Mouse (Mus musculus) naive thymus-derived CD4-positive, alpha-beta T cell, adult 2 months (primary cell): Measurements from ENCODE around the gene Fam160a2.

Experiments
- DNase-seq: peaks from one replicate; pipeline ENCODE4 v3.0.0-alpha.2; 2011; ENCODE audit warnings: low read depth

Gene Fam160a2

DNA sequence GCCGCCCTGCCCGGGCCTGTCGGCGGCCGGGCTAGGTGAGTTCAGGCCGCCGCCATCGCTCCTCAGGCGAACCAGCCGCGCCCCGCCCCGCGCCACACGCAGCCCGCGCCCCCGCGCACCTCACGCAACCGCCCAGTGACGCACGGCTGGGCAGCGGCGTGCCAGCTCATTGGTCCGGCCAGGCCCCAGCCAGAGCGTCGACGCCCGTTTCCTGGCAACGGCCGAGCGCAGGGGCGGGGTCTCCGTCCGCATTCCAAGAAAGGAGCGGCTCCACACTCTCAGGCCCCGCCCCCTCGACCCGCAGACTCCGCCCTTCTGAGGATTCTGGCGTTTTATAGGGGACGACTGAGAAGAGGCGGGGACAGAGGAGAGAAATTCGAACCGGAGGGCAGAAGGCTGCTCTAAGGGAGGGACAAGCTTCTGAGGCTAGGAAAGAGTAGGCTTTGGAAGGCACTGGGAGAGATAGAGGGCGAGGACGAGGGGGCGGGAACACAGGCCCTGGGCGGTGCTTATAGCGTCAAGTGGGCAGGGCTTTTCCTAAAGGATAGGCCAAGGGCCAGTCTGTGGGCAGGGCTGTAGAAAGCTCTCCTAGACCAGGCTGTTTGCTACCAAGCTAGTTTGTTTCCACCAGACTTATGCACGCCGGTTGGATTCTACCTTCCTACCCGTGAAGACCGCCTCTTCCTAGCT lies at the start of gene Fam160a2:
Gene Fam160a2, minus strand, starts transcription at position 120 of the 690 bp plus-strand sequence.
- DNase-seq = peak; percentile 98

DNA sequence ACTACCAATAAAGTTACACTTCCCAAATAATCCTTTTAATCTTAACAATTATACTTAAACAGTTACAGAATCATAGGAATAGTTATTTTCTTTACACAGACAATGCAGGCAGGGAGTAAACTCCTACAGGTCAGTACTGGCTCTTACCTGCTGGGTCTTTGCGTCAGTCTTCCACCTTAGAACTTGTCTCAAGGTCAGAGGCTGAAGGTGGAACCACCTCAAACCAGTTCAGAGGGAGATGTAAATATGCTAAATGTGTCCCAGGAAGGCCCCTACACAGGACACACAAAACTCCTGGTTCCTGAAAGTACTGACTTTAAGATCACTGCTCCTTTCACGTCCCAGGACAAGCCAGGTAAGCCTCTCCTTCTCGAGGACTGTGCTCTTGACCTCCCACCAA lies 45.2 kb upstream of the Fam160a2 start:
- no peak for DNase-seq

DNA sequence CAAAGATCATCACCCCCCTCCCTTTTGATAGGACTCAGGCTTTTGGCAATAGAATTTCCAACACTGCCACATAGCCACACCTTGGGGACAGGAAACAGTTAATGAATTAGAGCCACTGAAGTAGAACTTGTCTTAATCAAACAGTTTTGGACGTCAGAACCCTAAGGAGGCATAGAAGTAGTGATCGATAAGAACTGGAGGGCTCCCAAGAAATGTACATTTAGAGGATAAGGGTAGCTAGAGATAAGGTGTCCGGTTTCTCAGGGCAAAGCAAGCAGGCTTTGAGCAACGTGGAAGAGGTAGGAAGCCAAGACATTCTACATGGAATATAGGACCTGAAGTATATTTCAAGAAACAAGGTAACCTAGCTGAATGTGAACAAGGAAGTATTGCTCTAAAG lies 41.6 kb upstream of the Fam160a2 start:
- DNase-seq = no peak

DNA sequence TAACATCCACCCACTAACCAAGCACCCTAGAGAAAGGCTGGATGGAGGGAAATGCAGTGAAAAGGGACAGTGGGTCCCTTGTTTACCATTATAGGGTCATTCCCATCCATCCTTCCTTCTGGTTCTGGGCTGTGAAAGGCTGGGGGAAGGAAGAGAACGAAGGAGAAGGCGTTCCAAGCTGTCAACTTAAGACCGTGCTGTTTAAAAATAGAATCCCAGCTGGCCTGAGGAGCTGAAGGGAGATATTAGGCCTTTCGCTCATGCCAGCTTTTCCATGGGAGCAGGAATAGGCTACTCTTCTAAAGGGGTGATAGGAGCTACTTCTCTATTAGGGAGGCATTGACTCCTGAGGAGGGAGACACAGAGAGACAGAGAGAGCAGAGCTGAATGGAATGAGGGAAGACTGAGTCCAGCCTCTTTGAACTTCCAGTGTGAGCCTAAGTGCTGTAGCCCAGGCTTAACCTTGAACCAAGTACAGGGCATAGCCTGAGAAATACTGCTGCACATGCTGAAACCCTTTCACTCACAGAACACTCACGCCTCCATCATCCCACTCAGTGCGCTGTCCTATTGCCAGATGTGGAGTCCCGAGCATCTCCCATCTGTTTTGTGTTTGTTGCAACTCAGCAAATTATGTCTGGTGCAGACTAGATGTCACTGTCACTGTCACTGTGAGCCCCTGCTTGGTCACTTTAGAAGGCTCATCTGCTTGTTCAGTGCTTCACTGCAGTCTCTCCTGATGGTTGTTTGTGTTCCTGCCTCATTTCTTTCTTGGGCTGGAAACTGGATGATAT lies 38.3 kb upstream of the Fam160a2 start:
- DNase-seq = no peak

DNA sequence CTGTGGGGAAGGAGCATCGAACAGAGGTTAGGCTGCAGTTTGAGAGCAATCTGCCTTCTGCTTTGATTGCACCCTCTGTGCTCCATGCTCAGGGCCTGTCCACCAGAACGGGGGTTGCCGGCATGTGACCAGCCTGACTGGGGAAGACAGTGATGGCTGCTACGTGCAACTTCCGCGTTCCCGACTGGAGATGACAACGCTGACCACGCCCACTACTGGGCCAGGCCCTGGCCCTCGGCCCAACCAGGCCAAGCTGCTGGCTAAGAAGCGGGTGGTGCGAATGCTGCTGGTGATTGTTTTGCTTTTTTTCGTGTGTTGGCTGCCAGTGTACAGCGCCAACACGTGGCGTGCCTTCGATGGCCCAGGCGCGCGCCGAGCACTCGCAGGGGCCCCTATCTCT lies 34.9 kb upstream of the Fam160a2 start:
- no peak for DNase-seq

DNA sequence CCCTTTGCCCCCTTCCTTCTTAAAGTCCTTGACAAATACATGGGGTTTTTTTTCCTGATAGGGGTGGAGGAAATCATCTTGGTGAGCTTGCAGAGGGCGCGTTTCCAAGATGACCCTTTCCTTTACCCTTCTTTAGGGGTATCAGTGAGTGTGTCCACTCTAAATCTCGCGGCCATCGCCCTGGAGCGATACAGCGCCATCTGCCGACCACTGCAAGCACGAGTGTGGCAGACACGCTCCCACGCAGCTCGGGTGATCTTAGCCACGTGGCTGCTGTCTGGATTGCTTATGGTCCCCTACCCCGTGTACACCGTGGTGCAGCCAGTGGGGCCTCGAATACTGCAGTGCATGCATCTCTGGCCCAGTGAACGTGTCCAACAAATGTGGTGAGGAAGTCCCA lies 34.0 kb upstream of the Fam160a2 start:
- DNase-seq = no peak

DNA sequence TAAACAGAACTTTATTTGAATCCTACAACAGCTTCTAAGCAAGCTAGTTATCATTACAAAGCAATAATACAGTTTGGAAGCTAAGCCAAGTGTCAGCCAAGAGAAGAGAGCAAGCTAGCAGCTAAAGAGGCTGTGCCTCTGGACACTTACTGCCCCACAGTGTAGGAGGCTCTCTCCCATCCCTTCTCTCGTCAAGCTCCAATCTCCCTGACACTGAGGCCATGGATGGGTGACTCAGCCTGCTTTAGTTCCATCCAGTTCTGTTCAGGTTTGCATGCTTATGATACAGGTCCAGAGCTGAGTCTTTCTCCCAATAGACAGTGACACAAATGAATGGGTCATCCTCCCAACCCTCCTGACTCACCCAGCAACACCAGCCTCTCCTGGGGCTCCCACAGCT lies 32.2 kb upstream of the Fam160a2 start:
- DNase-seq = no peak

DNA sequence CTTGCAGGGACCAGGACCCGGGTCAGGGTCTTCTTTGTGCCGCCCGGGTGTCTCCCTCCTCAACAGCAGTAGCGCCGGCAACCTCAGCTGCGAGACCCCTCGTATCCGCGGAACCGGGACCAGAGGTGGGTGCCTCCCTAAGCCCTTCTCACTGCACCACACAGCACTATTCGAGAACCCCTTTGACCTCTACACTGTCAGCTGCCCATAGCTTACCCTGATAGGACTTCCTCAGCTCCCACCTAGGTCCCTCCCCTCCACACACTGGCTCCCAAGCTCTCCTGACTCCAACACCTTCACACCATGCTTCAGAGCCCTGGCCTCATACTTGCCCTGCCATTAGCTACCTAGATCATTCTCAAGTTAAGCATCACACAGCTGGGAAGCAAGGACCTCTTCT lies 26.2 kb upstream of the Fam160a2 start:
- no peak for DNase-seq

DNA sequence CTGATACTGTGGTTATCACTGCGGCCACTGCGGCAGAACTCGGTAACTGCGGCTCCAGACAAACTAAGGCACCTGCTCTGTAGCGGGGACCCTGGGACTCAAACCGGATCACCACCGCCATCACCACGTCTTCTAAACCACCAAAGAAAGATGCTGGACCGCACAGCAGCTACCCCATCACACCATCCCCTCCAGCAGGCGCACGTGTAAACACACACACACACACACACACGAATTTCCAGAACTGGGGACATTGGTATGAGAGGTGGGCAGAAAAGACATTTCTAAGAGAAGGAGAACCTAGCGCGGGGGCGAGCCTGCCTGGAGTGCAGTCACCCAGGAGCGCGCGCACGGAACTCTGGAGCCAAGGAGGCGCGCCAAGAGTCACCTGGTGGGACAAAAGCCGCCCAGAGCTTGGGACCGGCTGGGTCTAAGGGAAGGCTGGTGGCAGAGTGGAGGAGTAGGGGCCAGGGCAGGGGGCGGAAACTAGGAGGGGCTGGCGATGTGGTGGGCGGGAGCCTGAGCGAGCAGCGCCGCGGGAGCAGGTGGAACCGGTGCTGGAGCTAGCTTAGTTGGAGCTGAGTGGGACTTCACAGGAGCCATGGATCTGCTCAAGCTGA lies 25.7 kb upstream of the Fam160a2 start, which contains the start of gene Cckbr:
Gene Cckbr, plus strand, starts transcription at position 308 of the 620 bp plus-strand sequence.
- DNase-seq = no peak

DNA sequence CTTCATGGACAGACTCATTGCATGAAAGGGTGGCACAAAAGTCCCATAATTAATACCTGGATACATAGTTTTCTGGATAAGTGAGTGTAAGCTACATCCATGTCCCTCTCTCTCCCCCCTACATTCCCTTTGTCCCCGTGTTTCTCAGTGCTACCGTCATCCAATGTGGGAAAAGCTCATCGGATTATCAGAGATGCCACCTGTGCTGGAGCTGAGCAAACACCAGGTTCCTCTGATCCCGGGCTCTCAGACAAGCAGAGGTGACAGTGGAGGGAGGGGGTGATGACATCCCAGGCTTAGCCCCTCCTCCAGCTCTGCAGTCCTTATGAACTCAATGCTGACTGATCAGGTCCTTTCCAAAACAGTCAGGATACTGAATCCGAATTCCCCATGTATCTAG lies 24.5 kb upstream of the Fam160a2 start:
- DNase-seq = no peak

DNA sequence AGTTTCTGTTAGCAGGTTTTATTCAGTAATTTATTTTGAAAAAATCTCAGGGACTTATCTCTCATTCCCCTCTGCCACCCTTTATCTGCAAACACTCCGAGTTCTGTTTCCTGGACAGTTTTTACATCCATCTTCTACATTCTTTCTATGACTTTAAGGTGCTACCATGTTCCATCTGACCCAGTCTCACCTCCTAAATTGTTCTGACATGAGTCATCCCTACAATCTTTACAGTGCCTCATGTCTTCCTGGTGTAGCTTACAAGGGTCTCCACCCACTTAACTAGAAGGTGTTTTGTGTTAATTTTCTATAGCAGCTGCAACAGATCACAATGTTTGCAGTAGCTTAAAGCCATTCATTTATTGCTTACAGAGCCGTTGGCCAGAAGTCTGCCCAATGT lies 21.0 kb upstream of the Fam160a2 start:
- DNase-seq = no peak

DNA sequence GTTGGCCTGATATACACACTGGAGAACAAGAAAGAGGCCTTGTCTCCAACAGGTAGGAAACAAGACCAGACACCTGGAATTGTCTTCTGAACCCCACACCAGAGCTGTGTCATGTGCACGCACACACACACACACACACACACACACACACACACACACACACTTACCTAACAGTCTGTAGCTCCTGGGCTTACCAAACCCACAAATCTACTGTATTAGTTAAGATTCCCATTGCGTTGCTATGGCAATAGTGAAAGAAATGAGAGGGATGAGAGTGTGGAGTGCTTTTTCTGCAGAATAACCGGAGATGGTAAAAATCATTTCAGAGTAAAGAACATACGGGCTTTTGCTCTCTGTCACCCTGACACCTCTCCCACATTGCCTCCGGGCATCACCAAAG lies 18.3 kb upstream of the Fam160a2 start:
- DNase-seq = no peak

DNA sequence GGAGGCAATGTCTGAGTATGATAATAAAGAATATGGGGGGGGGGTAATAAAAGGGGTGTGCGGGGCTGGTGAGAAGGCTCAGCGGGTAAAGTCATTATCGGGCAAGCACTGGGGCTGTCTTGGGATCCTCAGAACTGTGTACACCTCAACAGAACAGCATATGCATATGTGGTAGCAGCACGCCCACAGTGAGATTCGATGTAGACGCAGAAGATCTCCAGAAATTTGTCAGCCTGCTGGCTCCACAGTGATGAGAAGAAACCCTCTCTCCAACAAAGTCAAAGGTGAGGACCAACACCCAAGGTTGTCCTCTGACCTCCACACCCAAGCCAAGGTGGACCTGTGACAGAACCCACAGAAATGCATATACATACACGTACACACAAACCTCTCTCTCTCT lies 16.7 kb upstream of the Fam160a2 start:
- no peak for DNase-seq

DNA sequence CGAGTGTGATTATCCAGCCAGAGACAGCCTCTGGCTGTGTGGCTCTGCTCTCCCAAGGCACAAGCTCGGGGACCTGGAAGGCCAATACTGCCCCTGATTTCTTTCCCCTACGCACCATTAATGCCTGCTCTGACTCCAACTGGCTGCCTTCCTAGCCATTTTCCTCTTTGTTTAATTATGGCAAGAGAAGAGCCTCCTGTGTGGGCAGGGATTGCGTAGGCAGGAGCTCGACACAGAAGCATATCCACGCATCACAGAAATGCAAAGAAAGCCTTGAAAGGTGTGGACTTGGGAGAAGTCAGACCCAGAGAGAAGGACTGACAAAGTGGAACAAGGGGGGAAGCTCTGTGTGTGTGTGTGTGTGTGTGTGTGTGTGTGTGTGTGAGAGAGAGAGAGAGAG lies 14.5 kb upstream of the Fam160a2 start:
- DNase-seq = no peak

DNA sequence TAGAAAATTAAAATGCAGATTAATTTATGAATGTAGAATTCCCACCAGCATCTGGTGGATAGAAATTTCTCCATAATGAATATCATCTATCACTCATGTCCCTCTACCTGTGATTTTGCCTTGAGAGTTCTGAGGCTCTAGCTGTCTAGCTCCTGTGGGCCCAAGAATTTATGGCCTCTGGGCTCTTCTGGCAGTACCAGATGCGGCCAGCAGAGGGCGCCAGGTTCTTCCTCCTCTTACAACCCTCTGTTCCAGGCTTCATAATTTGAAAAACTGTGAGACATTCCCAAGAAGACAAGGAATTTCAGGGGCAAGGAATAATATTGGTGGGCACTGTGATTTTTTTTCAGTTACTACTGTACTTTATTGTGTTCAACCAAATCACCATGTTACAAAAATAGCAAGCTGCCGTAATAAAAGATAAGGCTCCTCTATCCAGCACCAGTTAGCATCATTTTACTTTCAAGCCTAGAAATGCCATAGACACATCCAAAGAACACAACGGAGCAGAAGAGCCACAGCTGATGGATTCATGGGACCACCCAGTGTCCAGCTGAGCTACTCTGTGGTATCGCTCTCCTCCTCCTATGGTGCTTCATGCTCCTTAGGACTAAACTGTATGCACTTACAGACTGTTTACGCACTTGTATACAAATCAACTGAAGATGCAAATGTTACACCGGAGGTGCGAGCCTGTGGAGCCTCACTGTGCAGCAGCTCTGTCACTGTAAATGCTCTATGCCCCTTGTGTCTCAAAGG lies 12.2 kb upstream of the Fam160a2 start:
- peak; percentile 79 for DNase-seq

DNA sequence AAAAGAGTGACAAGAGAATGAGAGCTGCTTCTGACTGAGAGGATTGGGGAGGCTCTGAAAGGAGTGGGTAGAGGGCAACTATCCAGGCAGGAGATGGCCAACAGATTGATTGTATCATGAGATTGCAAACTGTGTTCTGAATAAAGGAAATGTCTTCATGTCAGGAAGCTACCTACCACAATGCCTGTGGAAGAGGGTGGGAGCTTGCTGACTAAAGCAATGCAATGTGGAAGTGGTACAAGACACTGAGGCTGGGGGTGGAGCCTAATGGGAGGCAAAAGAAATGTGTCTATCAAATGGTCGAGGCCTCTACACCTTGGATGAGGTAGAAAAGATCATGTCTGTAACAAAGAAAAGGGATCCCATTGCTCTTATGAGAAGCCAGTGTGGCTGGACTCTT lies 6.5 kb upstream of the Fam160a2 start:
- no peak for DNase-seq

DNA sequence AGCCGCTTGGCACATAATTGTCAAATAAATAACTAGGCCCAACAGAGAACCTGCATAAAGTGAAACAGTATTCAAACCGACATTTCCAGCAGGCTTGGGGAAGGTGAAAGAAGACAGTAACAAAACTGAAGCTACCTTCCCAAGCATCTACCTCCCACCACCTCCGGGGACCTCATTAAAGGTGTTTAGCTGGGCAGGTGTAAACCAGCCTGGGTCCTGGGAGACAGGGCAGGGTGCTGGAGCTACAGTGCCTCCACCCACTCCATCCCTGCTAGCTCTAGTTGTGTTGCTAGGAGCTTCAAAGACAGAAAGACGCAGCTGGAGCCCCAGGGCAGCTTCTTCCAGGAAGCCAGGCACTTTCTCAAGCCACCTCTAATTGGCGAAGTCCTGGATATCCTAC lies 4.4 kb upstream of the Fam160a2 start, which contains the start of gene Cnga4:
Gene Cnga4, plus strand, starts transcription at position 301 of the 400 bp plus-strand sequence.
- DNase-seq = no peak

DNA sequence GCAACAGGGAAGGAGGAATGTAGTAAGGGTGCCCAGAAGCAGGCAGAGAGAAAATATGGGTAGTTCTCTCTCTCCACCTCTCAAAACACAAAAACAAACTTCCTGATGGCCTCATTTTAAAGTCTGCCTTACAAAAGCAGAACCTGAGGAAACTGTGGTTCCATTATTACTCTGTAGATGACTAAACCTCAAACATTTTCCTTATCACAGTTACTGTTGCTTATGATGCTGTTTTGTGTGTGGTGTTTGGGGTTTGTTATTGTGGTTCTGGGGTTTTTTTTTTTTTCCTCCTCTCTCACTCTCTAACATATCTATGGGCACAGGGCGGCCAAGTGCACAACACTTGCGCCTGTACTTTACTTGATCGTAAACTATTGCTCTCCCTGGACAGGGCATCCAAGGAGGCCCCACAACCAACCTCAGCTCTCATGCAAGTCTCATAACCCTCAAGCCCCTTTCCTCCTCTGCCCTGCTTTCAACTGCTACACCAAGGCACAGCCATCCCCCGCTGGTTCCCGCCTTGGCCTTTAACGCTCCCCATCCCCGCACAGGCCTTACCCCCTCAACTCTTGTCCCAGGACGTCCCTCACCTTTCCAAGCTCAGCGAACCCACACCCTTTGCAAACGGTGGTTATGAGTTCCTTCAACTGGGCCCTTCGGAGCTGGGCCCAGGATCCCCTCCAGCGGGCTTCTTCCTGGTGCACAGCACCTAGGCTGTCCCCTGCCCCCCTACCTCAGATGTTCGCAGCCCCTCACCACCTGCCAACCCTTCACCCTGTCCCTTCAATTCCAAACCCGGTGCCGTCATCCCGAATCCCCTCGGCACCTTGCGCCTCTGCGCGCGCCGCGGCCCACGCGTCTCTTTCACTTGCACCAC lies 558 bp downstream of the Fam160a2 start:
- DNase-seq = peak; percentile 49

DNA sequence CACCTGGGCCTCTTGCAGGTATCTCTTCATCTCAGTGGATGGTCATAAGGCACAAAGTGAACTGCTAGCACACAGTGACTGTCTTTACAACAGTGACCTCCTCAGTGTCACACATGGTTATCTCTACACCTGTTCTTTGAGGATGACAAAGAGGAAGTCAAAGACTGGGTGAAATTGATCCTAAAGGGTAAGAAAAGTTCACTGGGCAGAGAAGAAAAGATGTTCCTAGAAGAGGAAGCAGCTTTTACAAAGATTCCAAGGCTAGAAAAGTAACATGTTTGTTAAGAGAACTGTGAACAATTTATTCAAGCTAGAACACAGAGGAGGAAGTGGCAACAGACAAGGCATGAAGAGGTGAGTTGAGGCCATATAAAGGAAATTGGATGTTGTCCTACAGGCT lies 3.7 kb downstream of the Fam160a2 start:
- peak; percentile 8 for DNase-seq

DNA sequence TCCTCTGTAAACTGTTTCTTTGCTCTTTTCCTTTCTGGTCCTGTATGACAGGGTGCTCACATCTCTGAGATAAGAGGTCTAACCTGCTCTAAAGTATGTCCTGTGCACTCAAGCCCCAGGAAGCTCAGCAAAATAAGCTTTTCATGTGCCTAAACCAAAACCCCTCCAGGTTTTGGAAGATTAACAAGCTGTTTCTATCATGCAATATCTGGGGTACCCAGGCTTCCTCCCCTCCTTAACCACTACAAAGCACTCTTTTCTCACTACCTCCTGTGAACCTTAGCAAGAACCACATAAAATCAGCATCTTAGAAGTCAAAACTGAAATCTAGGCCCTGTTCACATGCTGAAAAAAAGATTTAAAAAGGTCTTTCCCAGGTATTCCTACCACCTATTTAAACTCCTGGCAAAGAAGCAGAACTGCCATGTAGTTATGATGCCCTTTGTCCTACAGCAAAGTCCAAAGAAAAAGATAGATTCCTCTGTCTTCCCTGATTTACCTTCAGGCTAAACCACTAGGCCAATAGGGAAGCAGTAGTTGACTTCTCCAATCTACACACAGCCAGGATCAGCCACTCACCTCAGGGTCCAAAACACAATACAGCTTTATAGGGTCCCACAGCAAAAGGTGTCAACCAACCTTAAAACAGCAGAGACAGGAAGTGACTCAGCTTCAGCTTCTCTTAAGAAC lies 4.6 kb downstream of the Fam160a2 start:
- DNase-seq = peak; percentile 52

DNA sequence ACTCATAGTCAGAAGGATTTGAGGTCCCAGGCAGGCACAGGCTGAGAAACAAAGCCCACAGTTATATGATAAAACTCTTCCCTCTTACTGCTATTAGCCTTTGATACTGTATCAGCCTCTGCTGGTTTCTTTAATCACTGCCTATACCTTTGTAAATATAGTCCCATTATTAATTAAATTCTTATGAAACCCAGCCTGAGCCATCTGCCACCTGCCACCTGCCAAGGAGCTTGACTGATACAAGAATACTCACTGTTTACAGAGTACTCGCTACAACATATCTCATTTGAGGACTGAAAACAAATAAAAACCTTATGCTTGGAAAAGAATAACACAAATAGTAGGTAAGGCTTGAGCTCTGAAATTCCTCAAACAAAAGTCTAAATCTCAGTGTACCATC lies 5.2 kb downstream of the Fam160a2 start:
- DNase-seq = no peak
